Comparison of ENCODE assay signal across 14 mouse cellular contexts in genomic region chr17:13711173-13711572, GRCm38 (mm10). TPM values are rescaled to one million over a fixed set of nuclear protein-coding genes. Genes with fewer than 3 reads are reported as not detected.
DNase-seq lines count a peak whose midpoint lies in the region.
"Had no signal": no experiment of that assay in that cellular context is flagged by ENCODE, and none has a peak within 500 bp of the region (broad histone marks: within the 10 kb centered on the region; RNA-seq: fewer than 3 reads in every experiment).

No protein-coding gene starts in this region.

- peak; percentile 42 for DNase-seq in gastrocnemius, adult 18-20 months (ENCODE audit: low spot score)
- DNase-seq in gastrocnemius, postnatal 14 days = no peak
- DNase-seq in adrenal gland, adult 8-10 months = peak; percentile 43
- peak; percentile 45 for DNase-seq in cerebellum, adult 11 months
- peak; percentile 49 to 61 for DNase-seq in cerebellum, postnatal 10 days
- DNase-seq in testis, postnatal 14 days (ENCODE audit: low spot score) = no peak
- DNase-seq in heart, adult 8-10 months (ENCODE audit: low spot score) = no peak
- DNase-seq in layer of hippocampus, postnatal 25 days (ENCODE audit: extremely low spot score in 1 of 2, low spot score in 1 of 2) = no peak
- DNase-seq: gastrocnemius, postnatal 10 days; heart, adult 2 months; heart, postnatal 4 days; lung, embryonic 14.5 days; lung, postnatal 4 days; thymus, postnatal 36 days had no signal

- intact Hi-C loops in gastrocnemius, postnatal 14 days (cut with DNase I; ENCODE audit: low total_unique reads) = no loop called here

RNA-seq across cellular contexts. Expression of gene Afdn, which starts 49.2 kb away (rescaled TPM):
- 10 to 100 TPM; 18.3 to 30.2 TPM for total RNA-seq in gastrocnemius, adult 18-20 months (2021)
- total RNA-seq in gastrocnemius, postnatal 14 days (2021) = 10 to 100 TPM; 77.6 to 81.8 TPM
- 100 to 1,000 TPM in 1 of 4 experiments, 10 to 100 TPM in 3; 67.5 to 117 (median 80.3) TPM for total RNA-seq in adrenal gland, adult 8-10 months (2022)
- 100 to 1,000 TPM in 1 of 4 experiments, 10 to 100 TPM in 3; 62.7 to 106 (median 77.6) TPM for total RNA-seq in heart, adult 8-10 months (2022)
- total RNA-seq in layer of hippocampus, postnatal 25 days (2021) = 100 to 1,000 TPM in 1 of 2 experiments, 10 to 100 TPM in 1; 91.7 to 115 TPM

RNA-seq across cellular contexts. Expression of gene Tcte2, which starts 50.5 kb away (rescaled TPM):
- total RNA-seq in gastrocnemius, adult 18-20 months (2021) = 1 to 10 TPM; 1.5 to 1.8 TPM
- total RNA-seq in gastrocnemius, postnatal 14 days (2021) = 1 to 10 TPM; 1.2 to 1.3 TPM
- total RNA-seq in adrenal gland, adult 8-10 months (2022) = 10 to 100 TPM in 2 of 4 experiments, 1 to 10 TPM in 2; 4.6 to 10.7 (median 7.6) TPM
- 1 to 10 TPM; 6.0 to 7.6 (median 6.3) TPM for total RNA-seq in heart, adult 8-10 months (2022)
- 10 to 100 TPM; 18.9 to 22.3 TPM for total RNA-seq in layer of hippocampus, postnatal 25 days (2021)

Comparison
In these comparisons a context has a peak if more than half of its experiments do, and no peak if none do; other contexts are left out.
1. DNase-seq: peak in gastrocnemius, adult 18-20 months (single experiment), adrenal gland, adult 8-10 months (single experiment), cerebellum, adult 11 months (single experiment) and cerebellum, postnatal 10 days (2 of 2); none in gastrocnemius, postnatal 14 days (single experiment), testis, postnatal 14 days (single experiment), heart, adult 8-10 months (single experiment) and layer of hippocampus, postnatal 25 days (0 of 2).